In genomic region chr10:79097161-79097754, GRCm38 (mm10) we compare ENCODE assay signal across 7 mouse cellular contexts. TPM values are rescaled to one million over a fixed set of nuclear protein-coding genes. Genes with fewer than 3 reads are reported as not detected.
DNase-seq lines count a peak whose midpoint lies in the region; ATAC-seq lines count a peak whose summit lies in the region.

Gene 2610008E11Rik, minus strand, starts transcription at chr10:79097600.

- WGBS in embryonic facial prominence, embryonic 11.5 days = under 1% methylated on average over 36 of the region's 36 CpGs
- WGBS in limb, embryonic 10.5 days = under 1% methylated on average over 36 of the region's 36 CpGs
- under 1% methylated on average over 36 of the region's 36 CpGs for WGBS in midbrain, embryonic 13.5 days

- H3K27ac ChIP-seq in embryonic facial prominence, embryonic 11.5 days (replicated peaks; ENCODE audit: low read depth, low read length) = peak within 1 kb of the TSS; percentile 96
- H3K27ac ChIP-seq in limb, embryonic 10.5 days = peak within 1 kb of the TSS; percentile 99
- H3K27ac ChIP-seq in midbrain, embryonic 13.5 days = peak within 1 kb of the TSS; percentile 99

- H3K27me3 ChIP-seq in embryonic facial prominence, embryonic 11.5 days (ENCODE audit: control insufficient read depth, insufficient read depth, low read length) = no peaks in the 10 kb centered on the region
- no peaks in the 10 kb centered on the region for H3K27me3 ChIP-seq in limb, embryonic 10.5 days (ENCODE audit: low read depth, poor library complexity, severe bottlenecking)
- H3K27me3 ChIP-seq in midbrain, embryonic 13.5 days = no peaks in the 10 kb centered on the region

- H3K36me3 ChIP-seq in embryonic facial prominence, embryonic 11.5 days (replicated peaks; ENCODE audit: control insufficient read depth, insufficient read depth, low read depth, low read length) = peaks cover 8% of the 10 kb centered on the region
- H3K36me3 ChIP-seq in limb, embryonic 10.5 days = peaks cover 27% of the 10 kb centered on the region
- H3K36me3 ChIP-seq in midbrain, embryonic 13.5 days = peaks cover 19% of the 10 kb centered on the region

- peak; percentile 93 for DNase-seq in adrenal gland, postnatal 14 days
- peak; percentile 96 for DNase-seq in embryonic facial prominence, embryonic 11.5 days (ENCODE audit: low spot score)
- peak; percentile 96 for DNase-seq in kidney, adult 11 months
- DNase-seq in limb, embryonic 10.5 days (ENCODE audit: low spot score) = peak; percentile 89
- peak; percentile 82 for DNase-seq in spleen, adult 12 weeks (ENCODE audit: low spot score)

- peak within 1 kb of the TSS; percentile 87 for H3K4me3 ChIP-seq in embryonic facial prominence, embryonic 11.5 days (ENCODE audit: low read depth, low read length)
- H3K4me3 ChIP-seq in limb, embryonic 10.5 days = peak within 1 kb of the TSS; percentile 97
- H3K4me3 ChIP-seq in midbrain, embryonic 13.5 days (replicated peaks) = peak within 1 kb of the TSS; percentile 66

- peak within 1 kb of the TSS; percentile 64 for H3K4me2 ChIP-seq in embryonic facial prominence, embryonic 11.5 days (ENCODE audit: low read depth, low read length)
- peak within 1 kb of the TSS; percentile 65 for H3K4me2 ChIP-seq in midbrain, embryonic 13.5 days (replicated peaks)

- no peaks in the 10 kb centered on the region for H3K9me3 ChIP-seq in embryonic facial prominence, embryonic 11.5 days (replicated peaks; ENCODE audit: control insufficient read depth, low read length)
- no peaks in the 10 kb centered on the region for H3K9me3 ChIP-seq in limb, embryonic 10.5 days (replicated peaks)
- no peaks in the 10 kb centered on the region for H3K9me3 ChIP-seq in midbrain, embryonic 13.5 days

- H3K9ac ChIP-seq in embryonic facial prominence, embryonic 11.5 days (replicated peaks; ENCODE audit: low read length) = peak within 1 kb of the TSS; percentile 99
- peak within 1 kb of the TSS; percentile 87 for H3K9ac ChIP-seq in midbrain, embryonic 13.5 days (replicated peaks)

- no peaks in the 10 kb centered on the region for H3K4me1 ChIP-seq in embryonic facial prominence, embryonic 11.5 days (ENCODE audit: control insufficient read depth, insufficient read depth, low read length)
- H3K4me1 ChIP-seq in limb, embryonic 10.5 days = peaks cover 23% of the 10 kb centered on the region
- H3K4me1 ChIP-seq in midbrain, embryonic 13.5 days (replicated peaks) = peaks cover 32% of the 10 kb centered on the region

- peak; percentile 100 for ATAC-seq in embryonic facial prominence, embryonic 11.5 days (replicated peaks; ENCODE audit: insufficient number of reproducible peaks, low FRiP score, low TSS enrichment, low read depth)
- ATAC-seq in granulocyte monocyte progenitor cell, adult 5-6 weeks (replicated peaks; ENCODE audit: poor library complexity, severe bottlenecking) = peak; percentile 99
- ATAC-seq in midbrain, embryonic 13.5 days = peak; percentile 100

RNA-seq across cellular contexts. Expression of gene 2610008E11Rik, which starts in this region (rescaled TPM):
- total RNA-seq in adrenal gland, postnatal 14 days (2021) = 14.4 and 18.8 TPM in 2 replicates
- 45.8 and 49.2 TPM in 2 replicates for polyA plus RNA-seq in embryonic facial prominence, embryonic 11.5 days (2014; fragmentation: Nextera tagmentation; extraction: Ambion mirVana)
- 14.4 and 18.0 TPM in 2 replicates for total RNA-seq in granulocyte monocyte progenitor cell, adult 5-6 weeks (2014; fragmentation: Nextera tagmentation)
- 13.9 and 18.0 TPM in 2 replicates for total RNA-seq in granulocyte monocyte progenitor cell, adult 5-6 weeks (2017)
- polyA plus RNA-seq in limb, embryonic 10.5 days (2016; fragmentation: Nextera tagmentation; extraction: Ambion mirVana) = 28.8 and 37.2 TPM in 2 replicates
- 59.1 and 63.2 TPM in 2 replicates for polyA plus RNA-seq in midbrain, embryonic 13.5 days (2015; fragmentation: Nextera tagmentation; extraction: Ambion mirVana)

Comparison
In these comparisons a context has a peak if more than half of its experiments do, and no peak if none do; other contexts are left out.
1. Peak in every context shown above with its lines: DNase-seq, ATAC-seq, H3K4me3 ChIP-seq and H3K27ac ChIP-seq.